Mouse (Mus musculus): ENCODE results near the gene Rnf186. TPM values are rescaled to one million over a fixed set of nuclear protein-coding genes. Genes with fewer than 3 reads are reported as not detected.

The Rnf186 gene
- polyA plus RNA-seq, 1 experiment from 2014 or later: not detected

- Histone ChIP-seq H3K27ac (replicated peaks) (no peak overlapping the region), H3K4me2 (no peak overlapping the region), H3K4me3 (no peak overlapping the region), H3K27me3 (replicated peaks) (no peaks in the 10 kb centered on the region), H3K9ac (no peak overlapping the region), H3K36me3 (0 out of 2 replicates have a peak, but pooled peaks cover 7% of the 10 kb centered on the region), H3K4me1 (peaks cover 13% of the 10 kb centered on the region), H3K9me3 (0 out of 2 replicates have a peak, but pooled peaks cover 6% of the 10 kb centered on the region)
- 73% methylated on average over 6 of the region's 6 CpGs for WGBS
- no peak for ATAC-seq (ENCODE audit: extremely low read depth, insufficient number of reproducible peaks, low FRiP score, low TSS enrichment)
Measured at GRCm38 (mm10) chr4:139014793-139015192, 47.9 kb downstream of the Rnf186 start.

Other genes with a start within 250 kb of the Rnf186 start
- 0.20 and 0.27 TPM in 2 replicates for gene Pla2g2c, start 242.3 kb upstream of the Rnf186 start, polyA plus RNA-seq (2015; fragmentation: Nextera tagmentation; extraction: Ambion mirVana)
- gene Ubxn10, start 229.9 kb upstream of the Rnf186 start, polyA plus RNA-seq (2015; fragmentation: Nextera tagmentation; extraction: Ambion mirVana): 0.68 and 1.1 TPM in 2 replicates
- not detected in 2 replicates for gene Pla2g2f, start 209.5 kb upstream of the Rnf186 start, polyA plus RNA-seq (2015; fragmentation: Nextera tagmentation; extraction: Ambion mirVana)
- 0.11 TPM in 1 of 2 replicates, not detected in the other for gene Pla2g2d, start 191.4 kb upstream of the Rnf186 start, polyA plus RNA-seq (2015; fragmentation: Nextera tagmentation; extraction: Ambion mirVana)
- 2.1 and 3.1 TPM in 2 replicates for gene Pla2g5, start 103.6 kb upstream of the Rnf186 start, polyA plus RNA-seq (2015; fragmentation: Nextera tagmentation; extraction: Ambion mirVana)
- gene Gm13030, start 93.1 kb upstream of the Rnf186 start, polyA plus RNA-seq (2015; fragmentation: Nextera tagmentation; extraction: Ambion mirVana): not detected in 2 replicates
- 0.25 TPM in 1 of 2 replicates, not detected in the other for gene Pla2g2e, start 89.2 kb upstream of the Rnf186 start, polyA plus RNA-seq (2015; fragmentation: Nextera tagmentation; extraction: Ambion mirVana)
- gene Otud3, start 53.2 kb upstream of the Rnf186 start, polyA plus RNA-seq (2015; fragmentation: Nextera tagmentation; extraction: Ambion mirVana): 2.7 and 3.8 TPM in 2 replicates
- 4.8 and 5.6 TPM in 2 replicates for gene Tmco4, start 5.8 kb downstream of the Rnf186 start, polyA plus RNA-seq (2015; fragmentation: Nextera tagmentation; extraction: Ambion mirVana)
- gene Htr6, start 108.5 kb downstream of the Rnf186 start, polyA plus RNA-seq (2015; fragmentation: Nextera tagmentation; extraction: Ambion mirVana): not detected in 2 replicates
- gene Nbl1, start 125.9 kb downstream of the Rnf186 start, polyA plus RNA-seq (2015; fragmentation: Nextera tagmentation; extraction: Ambion mirVana): 13.4 and 15.2 TPM in 2 replicates
- gene Minos1, start 164.0 kb downstream of the Rnf186 start, polyA plus RNA-seq (2015; fragmentation: Nextera tagmentation; extraction: Ambion mirVana): 572 and 667 TPM in 2 replicates
- 376 and 386 TPM in 2 replicates for gene Capzb, start 225.8 kb downstream of the Rnf186 start, polyA plus RNA-seq (2015; fragmentation: Nextera tagmentation; extraction: Ambion mirVana)

Measured in heart, embryonic 13.5 days (tissue).